Mouse (Mus musculus): Measurements from ENCODE around the gene Cep152.

Cep152 gene

GRCm38 (mm10) chr2:125624837-125625351 is at the start of gene Cep152:
Gene Cep152 (minus strand): TSS chr2:125625113.
- DNase-seq: peak; percentile 99

DNA sequence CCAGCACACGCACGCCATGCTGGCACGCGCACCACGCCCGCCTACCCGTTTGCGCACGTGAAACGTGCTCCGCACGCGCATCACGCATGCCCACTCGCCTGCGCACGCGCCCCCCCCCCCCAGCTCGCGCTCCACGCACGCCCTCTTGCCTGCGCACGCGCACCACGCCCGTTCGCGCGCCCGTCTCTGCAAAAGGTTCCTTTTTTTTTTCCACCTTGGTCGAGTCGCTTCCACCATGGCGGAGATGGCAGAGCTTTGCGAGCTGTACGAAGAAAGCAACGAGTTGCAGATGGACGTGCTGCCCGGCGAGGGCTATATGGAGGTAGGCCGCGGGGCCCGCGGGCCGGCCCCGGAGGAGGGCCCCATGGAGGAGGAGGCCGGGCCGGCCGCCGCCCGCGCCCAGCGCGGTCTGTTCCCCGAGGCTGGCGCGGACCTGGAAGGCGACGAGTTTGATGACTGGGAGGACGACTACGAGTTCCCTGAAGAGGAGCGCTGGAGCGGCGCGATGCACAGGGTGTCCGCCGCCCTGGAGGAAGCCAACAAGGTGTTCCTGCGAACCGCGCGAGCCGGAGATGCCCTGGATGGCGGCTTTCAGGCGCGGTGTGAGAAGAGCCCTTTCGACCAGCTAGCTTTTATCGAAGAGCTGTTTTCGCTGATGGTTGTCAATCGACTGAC is 48.2 kb upstream of the Cep152 start, which contains the start of gene Eid1:
Eid1 (plus strand) TSS at position 139 of the 675 bp plus-strand sequence.
- DNase-seq: peak; percentile 87 to 93

- no peak for DNase-seq
Measured at GRCm38 (mm10) chr2:125672568-125672956, 47.6 kb upstream of the Cep152 start.

GRCm38 (mm10) chr2:125670846-125671245 is 45.9 kb upstream of the Cep152 start:
- no peak for DNase-seq

- DNase-seq: no peak
Measured at GRCm38 (mm10) chr2:125667721-125668120, 42.8 kb upstream of the Cep152 start.

DNA sequence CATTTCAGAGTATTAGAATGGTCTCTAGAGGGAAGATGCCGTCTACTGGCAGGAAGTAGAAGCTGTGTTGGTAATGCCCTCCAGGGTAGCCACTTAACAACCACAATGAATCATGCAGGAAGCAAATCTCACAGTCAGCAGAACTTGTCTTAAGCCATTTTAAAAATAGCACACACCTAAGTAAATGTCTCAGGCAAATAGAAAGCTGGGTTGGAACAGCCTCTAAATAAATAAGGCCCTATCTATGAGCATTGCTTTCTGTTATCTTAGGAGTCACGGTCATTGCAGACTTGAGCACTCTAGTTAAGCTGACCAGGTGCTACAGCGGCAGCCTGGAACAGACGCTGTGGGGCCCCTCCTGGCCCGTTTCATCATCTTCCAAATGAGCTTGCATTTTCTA is 42.3 kb upstream of the Cep152 start:
- DNase-seq: no peak

- no peak for DNase-seq
Measured at GRCm38 (mm10) chr2:125666668-125667067, 41.8 kb upstream of the Cep152 start.

GRCm38 (mm10) chr2:125665909-125666308 is 41.0 kb upstream of the Cep152 start:
- no peak for DNase-seq

GRCm38 (mm10) chr2:125665213-125665612 is 40.3 kb upstream of the Cep152 start:
- DNase-seq: no peak

- no peak for DNase-seq
Measured at GRCm38 (mm10) chr2:125662517-125662916, 37.6 kb upstream of the Cep152 start.

- peak in 1 of 2 experiments; percentile 19 for DNase-seq
Measured at GRCm38 (mm10) chr2:125661156-125661555, 36.2 kb upstream of the Cep152 start.

DNA sequence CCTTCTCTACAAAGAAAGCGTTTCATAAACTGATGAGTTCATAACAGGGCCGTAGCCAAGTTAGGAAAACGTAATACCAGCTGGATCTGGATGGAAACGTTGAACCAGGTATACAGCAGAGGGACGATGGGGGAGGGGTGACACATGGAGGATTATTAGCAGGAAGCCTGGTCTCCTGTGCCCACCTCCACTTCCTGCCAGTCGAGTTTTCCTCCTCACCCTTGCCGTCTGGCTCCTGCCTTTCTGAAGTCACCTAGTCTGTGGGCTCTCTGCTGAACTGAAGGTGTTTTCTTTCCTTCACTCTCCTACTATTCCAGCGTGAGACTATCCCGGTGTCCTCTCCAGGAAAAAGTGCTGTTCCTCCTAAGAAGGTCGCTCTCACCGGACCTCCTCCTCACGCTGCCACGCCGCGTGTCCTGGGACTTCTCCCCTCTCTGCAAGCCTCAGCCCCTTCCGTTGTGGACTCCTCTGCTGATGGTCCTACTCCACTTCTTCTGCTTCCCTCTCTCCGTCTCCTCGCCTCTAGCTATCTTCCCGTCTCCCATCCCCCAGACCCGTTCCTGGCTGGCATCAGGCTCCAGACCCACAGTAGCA is 35.7 kb upstream of the Cep152 start:
- DNase-seq: peak; percentile 55 to 69

- DNase-seq: peak; percentile 73 to 78
Measured at GRCm38 (mm10) chr2:125659823-125660536, 35.1 kb upstream of the Cep152 start.

- DNase-seq: no peak
Measured at GRCm38 (mm10) chr2:125655391-125655790, 30.5 kb upstream of the Cep152 start.

DNA sequence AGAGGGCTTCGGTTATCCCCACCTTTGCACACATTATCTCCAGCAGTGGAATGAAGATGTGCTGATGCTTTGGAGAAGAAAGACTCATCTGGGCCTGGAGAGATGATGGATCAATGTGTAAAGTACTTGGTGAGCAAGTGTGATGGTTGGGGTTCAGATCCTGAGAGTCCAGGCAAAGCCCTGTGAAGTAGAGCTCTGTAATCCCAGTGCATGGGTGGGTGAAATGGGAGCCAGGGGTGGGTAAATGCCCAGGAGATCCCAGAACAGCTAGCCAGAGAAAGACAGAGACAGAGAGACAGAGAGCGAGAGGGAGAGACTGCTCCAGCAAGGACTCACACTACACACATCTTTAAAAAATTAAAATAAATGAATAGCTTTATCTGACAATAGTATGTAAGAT is 28.4 kb upstream of the Cep152 start:
- no peak for DNase-seq

GRCm38 (mm10) chr2:125651563-125651962 is 26.6 kb upstream of the Cep152 start:
- no peak for DNase-seq

DNA sequence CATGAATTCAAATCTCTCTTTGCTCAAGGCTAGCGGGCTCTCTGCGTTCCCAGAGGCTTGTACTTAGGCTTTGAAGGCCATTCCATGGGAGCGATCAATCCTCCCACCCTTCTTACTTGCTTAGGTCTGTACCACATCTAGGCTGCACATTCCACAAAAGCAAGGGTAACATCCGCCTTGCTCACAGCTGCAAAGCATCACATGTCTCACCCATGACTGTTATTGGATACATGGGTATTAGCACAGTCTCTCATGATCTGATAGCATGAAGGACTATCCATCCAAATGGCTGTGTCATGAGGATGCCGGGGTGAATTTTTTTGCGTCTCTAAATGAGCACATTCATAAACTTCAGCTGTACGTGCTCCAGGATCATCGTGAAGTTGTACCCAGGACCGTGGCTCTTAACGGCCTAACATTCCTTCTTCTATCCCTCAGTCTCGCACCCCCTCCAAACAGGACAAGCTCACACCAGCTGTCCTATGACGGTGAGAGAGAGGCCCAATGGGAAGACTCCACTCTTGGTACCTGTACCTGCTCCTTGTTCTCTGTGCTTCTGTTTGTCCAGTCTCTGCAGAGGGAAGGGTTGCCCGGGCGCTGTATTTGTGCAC is 25.9 kb upstream of the Cep152 start:
- peak; percentile 19 to 25 for DNase-seq

DNA sequence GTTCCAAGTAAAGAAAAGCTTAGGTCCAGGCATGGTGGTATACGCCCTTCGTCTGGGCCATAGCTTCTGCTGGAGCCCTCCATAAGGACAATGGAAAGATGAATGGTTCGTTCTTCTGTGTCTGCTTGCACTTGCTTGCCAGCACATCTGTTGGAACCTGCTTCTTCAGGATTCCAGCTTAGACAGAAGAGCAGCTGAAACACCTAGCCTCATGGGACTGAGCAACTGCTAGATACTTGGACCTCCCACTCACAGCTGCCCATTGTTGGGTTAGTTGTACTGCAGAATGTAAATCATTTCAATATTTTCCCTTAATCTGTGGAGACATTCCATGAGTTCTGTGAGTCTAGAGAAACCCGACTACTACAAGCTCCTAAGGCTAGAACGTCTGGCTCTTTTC is 25.1 kb upstream of the Cep152 start:
- no peak for DNase-seq

- no peak for DNase-seq
Measured at GRCm38 (mm10) chr2:125644912-125645311, 20.0 kb upstream of the Cep152 start.

GRCm38 (mm10) chr2:125637331-125637730 is 12.4 kb upstream of the Cep152 start:
- DNase-seq: no peak

- DNase-seq: no peak
Measured at GRCm38 (mm10) chr2:125630010-125630409, 5.1 kb upstream of the Cep152 start.

DNA sequence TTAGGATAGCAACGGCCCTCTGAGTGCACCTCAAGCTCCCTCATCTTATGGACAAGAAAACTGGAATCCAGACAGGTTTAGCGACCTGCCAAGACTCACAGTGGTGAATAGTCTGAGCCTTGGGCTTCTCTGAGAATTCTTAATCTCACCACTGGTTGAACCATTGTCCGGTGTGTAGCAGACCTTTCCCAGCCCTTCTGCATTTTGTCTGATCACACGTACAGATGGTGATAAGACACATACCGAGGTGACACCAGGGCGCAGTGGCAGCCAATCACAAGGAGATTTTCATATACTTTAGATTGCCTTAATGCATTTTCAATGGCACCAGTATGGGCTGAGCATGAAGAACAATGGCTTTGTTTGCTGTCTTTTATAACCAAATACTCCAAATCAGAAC is 3.6 kb upstream of the Cep152 start:
- no peak for DNase-seq

GRCm38 (mm10) chr2:125626536-125626935 is 1.6 kb upstream of the Cep152 start:
- peak; percentile 18 to 46 for DNase-seq

Data from kidney, postnatal 4 days (tissue).